Mouse (Mus musculus): Measurements from ENCODE around the gene Olfr340. TPM values are rescaled to one million over a fixed set of nuclear protein-coding genes. Genes with fewer than 3 reads are reported as not detected.
"Not testable (repeated sequence)": the region's sequence is repeated elsewhere in the genome, so short reads cannot be mapped to it uniquely, and the experiment has no call there.

Gene Olfr340
- polyA plus RNA-seq (2015; fragmentation: Nextera tagmentation; extraction: Ambion mirVana) = not detected in 2 replicates

DNA sequence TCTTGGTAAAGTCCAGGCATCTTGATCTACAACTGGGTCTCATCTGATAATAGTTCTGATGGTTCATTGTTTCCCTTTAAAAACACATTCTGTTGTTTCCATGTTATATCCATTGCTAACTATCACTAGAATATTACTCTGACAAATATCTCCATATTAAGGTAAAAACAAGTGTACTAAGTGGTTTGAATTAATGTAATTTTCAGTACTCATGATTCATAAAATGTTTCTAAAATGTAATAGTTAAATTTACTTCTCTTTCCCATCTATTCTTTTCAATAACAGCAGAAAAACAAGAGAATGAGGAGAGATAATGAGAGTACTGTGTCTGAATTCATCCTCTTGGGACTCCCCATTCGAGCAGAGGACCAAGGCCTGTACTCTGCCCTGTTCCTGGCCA, at the start of gene Olfr340:
Olfr340 (plus strand) TSS at position 301 of the 400 bp plus-strand sequence.
- Histone ChIP-seq H3K4me1 (no peaks in the 10 kb centered on the region), H3K4me3 (no peak within 1 kb of the TSS), H3K36me3 (ENCODE audit: poor library complexity, severe bottlenecking) (no peaks in the 10 kb centered on the region), H3K27ac (no peak within 1 kb of the TSS), H3K27me3 (no peaks in the 10 kb centered on the region), H3K4me2 (no peak within 1 kb of the TSS), H3K9me3 (replicated peaks) (peaks cover 9% of the 10 kb centered on the region), H3K9ac (no peak within 1 kb of the TSS)
- 87% methylated on average over 1 of the region's 1 CpGs for WGBS
- ATAC-seq = no peak

GRCm38 (mm10) chr2:36415174-36415573, 37.2 kb upstream of the Olfr340 start:
- not testable (repeated sequence) for H3K4me1 ChIP-seq; H3K4me3 ChIP-seq; H3K27ac ChIP-seq; H3K36me3 ChIP-seq (ENCODE audit: poor library complexity, severe bottlenecking); H3K9ac ChIP-seq; H3K4me2 ChIP-seq; H3K27me3 ChIP-seq; ATAC-seq
- H3K9me3 ChIP-seq (replicated peaks) = peaks cover 16% of the 10 kb centered on the region
- WGBS = 88% methylated on average over 3 of the region's 3 CpGs

GRCm38 (mm10) chr2:36415591-36415990, 36.8 kb upstream of the Olfr340 start:
- not testable (repeated sequence) for H3K36me3 ChIP-seq (ENCODE audit: poor library complexity, severe bottlenecking); H3K9ac ChIP-seq; H3K27me3 ChIP-seq; ATAC-seq; H3K27ac ChIP-seq; H3K4me2 ChIP-seq; H3K4me3 ChIP-seq; H3K4me1 ChIP-seq
- peaks cover 16% of the 10 kb centered on the region for H3K9me3 ChIP-seq (replicated peaks)
- 90% methylated on average over 7 of the region's 7 CpGs for WGBS

DNA sequence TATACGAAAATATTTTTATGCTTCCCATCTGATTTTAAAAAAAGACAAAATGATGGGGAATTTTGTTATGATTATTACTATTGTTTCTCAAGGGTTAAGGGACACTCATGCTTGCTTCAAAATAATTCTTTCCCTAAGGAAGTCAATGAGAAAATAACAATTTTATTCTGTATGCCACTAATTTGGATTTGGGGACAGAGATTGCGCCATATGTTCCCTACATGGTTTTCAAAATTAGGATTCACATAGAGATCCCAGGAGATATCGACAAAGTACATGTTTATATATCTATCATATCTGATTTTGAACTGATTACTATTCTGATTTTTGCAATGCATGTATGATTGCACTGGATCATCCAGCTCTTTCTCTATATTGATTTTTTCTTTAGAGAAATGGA, 33.7 kb upstream of the Olfr340 start, which contains the start of gene Olfr339:
Olfr339 (plus strand) TSS at position 301 of the 400 bp plus-strand sequence.
- Histone ChIP-seq H3K27ac (no peak within 1 kb of the TSS), H3K36me3 (ENCODE audit: poor library complexity, severe bottlenecking) (no peaks in the 10 kb centered on the region), H3K9me3 (replicated peaks) (peaks cover 19% of the 10 kb centered on the region), H3K4me3 (no peak within 1 kb of the TSS), H3K4me1 (no peaks in the 10 kb centered on the region), H3K27me3 (no peaks in the 10 kb centered on the region), H3K9ac (no peak within 1 kb of the TSS), H3K4me2 (no peak within 1 kb of the TSS)
- no peak for ATAC-seq
- 87% methylated on average over 3 of the region's 3 CpGs for WGBS

GRCm38 (mm10) chr2:36473634-36474033, 21.2 kb downstream of the Olfr340 start:
- Histone ChIP-seq H3K9me3 (replicated peaks) (peaks cover 27% of the 10 kb centered on the region), H3K9ac (no peak overlapping the region), H3K4me3 (no peak overlapping the region), H3K4me2 (no peak overlapping the region), H3K27ac (no peak overlapping the region), H3K27me3 (no peaks in the 10 kb centered on the region), H3K36me3 (ENCODE audit: poor library complexity, severe bottlenecking) (no peaks in the 10 kb centered on the region), H3K4me1 (no peaks in the 10 kb centered on the region)
- ATAC-seq = no peak

DNA sequence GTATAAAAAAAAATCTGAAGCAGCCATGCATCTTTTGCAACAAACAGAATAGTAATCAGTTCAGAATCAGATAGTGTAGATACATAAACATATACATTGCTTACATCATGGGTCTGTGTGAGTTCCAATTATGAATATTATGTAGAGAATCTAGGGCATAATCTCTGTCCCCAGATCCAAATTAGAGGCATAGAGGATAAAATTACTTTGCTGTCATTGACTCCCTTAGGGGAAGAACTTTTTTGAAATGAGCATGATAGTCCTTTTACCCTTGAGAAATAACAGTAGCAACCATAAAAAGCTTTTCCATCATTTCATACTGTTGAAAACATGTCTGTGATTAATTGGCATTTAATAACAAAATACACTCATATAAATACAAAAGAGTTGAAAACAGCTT, 30.0 kb downstream of the Olfr340 start, which contains the start of gene Olfr341:
Olfr341 (minus strand) TSS at position 101 of the 400 bp plus-strand sequence.
- Histone ChIP-seq H3K4me3 (no peak within 1 kb of the TSS), H3K27me3 (no peaks in the 10 kb centered on the region), H3K9ac (no peak within 1 kb of the TSS), H3K4me1 (no peaks in the 10 kb centered on the region), H3K4me2 (no peak within 1 kb of the TSS), H3K36me3 (ENCODE audit: poor library complexity, severe bottlenecking) (no peaks in the 10 kb centered on the region), H3K9me3 (replicated peaks) (peaks cover 12% of the 10 kb centered on the region), H3K27ac (no peak within 1 kb of the TSS)
- no peak for ATAC-seq

Other genes with a start within 250 kb of the Olfr340 start
- 2.2 and 2.4 TPM in 2 replicates for gene Ptgs1, start 222.2 kb upstream of the Olfr340 start, polyA plus RNA-seq (2015; fragmentation: Nextera tagmentation; extraction: Ambion mirVana)
- 0.03 TPM in 1 of 2 replicates, not detected in the other for gene Olfr338, start 79.1 kb upstream of the Olfr340 start, polyA plus RNA-seq (2015; fragmentation: Nextera tagmentation; extraction: Ambion mirVana)
- gene Olfr339, start 33.6 kb upstream of the Olfr340 start, polyA plus RNA-seq (2015; fragmentation: Nextera tagmentation; extraction: Ambion mirVana) = not detected in 2 replicates
- not detected in 2 replicates for gene Olfr341, start 29.9 kb downstream of the Olfr340 start, polyA plus RNA-seq (2015; fragmentation: Nextera tagmentation; extraction: Ambion mirVana)
- not detected in 2 replicates for gene Olfr342, start 72.4 kb downstream of the Olfr340 start, polyA plus RNA-seq (2015; fragmentation: Nextera tagmentation; extraction: Ambion mirVana)
- not detected in 2 replicates for gene Olfr344, start 114.1 kb downstream of the Olfr340 start, polyA plus RNA-seq (2015; fragmentation: Nextera tagmentation; extraction: Ambion mirVana)
- not detected in 2 replicates for gene Olfr345, start 187.5 kb downstream of the Olfr340 start, polyA plus RNA-seq (2015; fragmentation: Nextera tagmentation; extraction: Ambion mirVana)
- not detected in 2 replicates for gene Olfr346, start 233.2 kb downstream of the Olfr340 start, polyA plus RNA-seq (2015; fragmentation: Nextera tagmentation; extraction: Ambion mirVana)